Mouse (Mus musculus) cerebellum, postnatal 36 days (tissue): Measurements from ENCODE around the gene Bdh2.
A peak's percentile ranks its signal among the peaks of the same experiment; 100 is the strongest.

ENCODE experiments used
- DNase-seq, 2 experiments: peaks; one replicate each; pipeline ENCODE4 v3.0.0; 2021 to 2022; ENCODE audit warnings: mixed read lengths in 2 of 2

Bdh2 gene

DNA sequence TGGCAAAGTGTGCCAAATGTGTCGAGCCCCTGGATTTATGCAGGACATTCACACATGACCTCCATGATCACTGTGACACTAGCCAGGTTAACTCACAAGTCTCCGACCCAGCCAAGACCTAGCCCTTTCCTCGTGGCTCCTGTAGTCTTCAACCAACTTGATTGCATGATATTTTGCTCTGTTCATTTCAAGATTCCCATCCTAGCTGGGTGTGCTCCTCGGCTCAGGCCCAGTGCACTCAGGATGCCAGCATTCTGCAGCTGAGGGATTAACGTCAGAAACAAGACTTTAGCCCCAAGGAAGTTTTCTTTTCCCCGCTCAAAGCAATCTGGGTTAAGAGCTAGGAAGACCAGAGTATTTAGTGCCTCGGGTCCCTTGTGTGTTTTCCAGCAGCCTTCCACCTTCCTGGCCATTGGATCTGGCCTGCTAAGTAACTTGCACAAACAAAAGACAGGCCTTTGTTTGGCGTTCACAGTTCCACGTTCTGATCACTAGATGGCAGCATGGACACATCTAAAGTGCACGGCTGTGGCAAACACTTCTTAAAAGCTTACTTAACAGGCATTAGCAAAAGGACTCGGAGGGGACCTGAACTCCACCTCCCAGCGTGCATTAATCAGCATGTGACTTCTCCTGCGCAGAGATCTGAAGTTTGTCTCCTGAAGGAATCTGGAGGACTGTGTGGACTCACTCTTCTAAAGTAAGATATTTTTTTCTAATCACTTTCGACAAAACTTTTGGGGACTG is at the start of gene Bdh2:
Gene Bdh2 (plus strand): TSS at position 553 of the 747 bp plus-strand sequence.
- DNase-seq: peak; percentile 60 to 71

DNA sequence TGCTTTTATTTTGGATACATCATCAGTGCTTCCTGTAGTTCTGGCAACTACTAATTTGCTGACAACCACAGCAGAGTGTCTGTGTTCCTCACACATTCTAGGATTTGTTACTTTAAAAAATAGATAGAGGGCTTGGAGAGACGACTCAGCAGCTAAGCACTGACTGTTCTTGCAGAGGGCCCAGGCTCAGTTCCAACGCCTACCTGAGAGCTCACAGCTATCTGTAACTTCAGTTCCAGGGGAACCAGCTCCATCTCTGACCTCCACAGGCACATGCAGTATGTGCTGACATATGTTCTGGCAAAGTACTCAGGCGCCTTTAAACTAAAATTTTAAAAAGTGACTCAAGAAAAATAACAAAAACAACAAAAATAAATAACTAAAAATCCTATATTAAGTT is 49.0 kb upstream of the Bdh2 start:
- no peak for DNase-seq

GRCm38 (mm10) chr3:135232462-135232861 is 48.6 kb upstream of the Bdh2 start:
- DNase-seq: no peak

GRCm38 (mm10) chr3:135245733-135246132 is 35.3 kb upstream of the Bdh2 start:
- no peak for DNase-seq

DNA sequence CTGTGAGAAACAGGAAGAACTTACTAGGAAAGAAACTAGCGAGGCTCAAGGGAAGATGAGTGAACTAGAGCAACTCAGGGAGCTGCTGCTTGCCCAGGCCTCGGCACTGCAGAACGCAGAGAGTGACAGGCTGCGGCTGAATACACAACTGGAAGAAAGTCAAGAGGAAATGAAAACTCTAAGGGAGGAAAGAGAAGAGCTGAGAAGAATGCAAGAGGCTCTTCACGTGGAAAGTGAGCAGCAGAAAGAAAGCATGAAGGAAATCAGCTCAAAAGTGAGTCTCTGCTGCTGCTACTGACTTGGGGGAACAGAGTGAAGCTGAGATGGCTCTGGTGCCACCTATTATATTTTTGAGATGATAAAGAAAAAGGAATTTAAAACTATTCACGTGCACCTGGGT is 34.2 kb upstream of the Bdh2 start:
- DNase-seq: no peak

GRCm38 (mm10) chr3:135249104-135249503 is 31.9 kb upstream of the Bdh2 start:
- no peak for DNase-seq

GRCm38 (mm10) chr3:135251825-135252224 is 29.2 kb upstream of the Bdh2 start:
- DNase-seq: no peak

- no peak for DNase-seq
Observed at GRCm38 (mm10) chr3:135254784-135255183, 26.2 kb upstream of the Bdh2 start.

GRCm38 (mm10) chr3:135258919-135259318 is 22.1 kb upstream of the Bdh2 start:
- DNase-seq: no peak

GRCm38 (mm10) chr3:135260233-135260632 is 20.8 kb upstream of the Bdh2 start:
- no peak for DNase-seq

- no peak for DNase-seq
Observed at GRCm38 (mm10) chr3:135268616-135269015, 12.4 kb upstream of the Bdh2 start.

- no peak for DNase-seq
Observed at GRCm38 (mm10) chr3:135269391-135269990, 11.5 kb upstream of the Bdh2 start.

GRCm38 (mm10) chr3:135272627-135273026 is 8.4 kb upstream of the Bdh2 start:
- no peak for DNase-seq

DNA sequence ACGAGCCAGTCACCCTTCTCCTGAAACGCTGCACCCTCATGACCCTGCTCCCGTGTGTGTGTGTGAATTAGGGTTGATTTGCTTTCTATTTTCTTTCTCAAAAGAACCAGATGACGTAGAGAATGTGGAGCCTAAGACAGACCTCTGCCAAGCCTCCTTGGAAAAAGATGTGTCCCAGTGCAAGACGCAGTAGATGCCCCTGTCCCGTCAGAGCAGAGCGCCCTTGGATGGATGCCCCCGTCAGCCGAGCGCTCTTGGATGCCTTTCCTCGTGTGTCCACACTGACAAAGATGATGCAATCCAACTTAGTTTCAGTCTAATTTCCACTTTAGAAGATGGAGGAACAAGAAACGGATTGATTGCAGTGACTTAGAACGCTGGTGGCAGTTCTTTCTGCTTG is 8.0 kb upstream of the Bdh2 start:
- DNase-seq: no peak

GRCm38 (mm10) chr3:135280160-135280559 is 861 bp upstream of the Bdh2 start:
- no peak for DNase-seq

DNA sequence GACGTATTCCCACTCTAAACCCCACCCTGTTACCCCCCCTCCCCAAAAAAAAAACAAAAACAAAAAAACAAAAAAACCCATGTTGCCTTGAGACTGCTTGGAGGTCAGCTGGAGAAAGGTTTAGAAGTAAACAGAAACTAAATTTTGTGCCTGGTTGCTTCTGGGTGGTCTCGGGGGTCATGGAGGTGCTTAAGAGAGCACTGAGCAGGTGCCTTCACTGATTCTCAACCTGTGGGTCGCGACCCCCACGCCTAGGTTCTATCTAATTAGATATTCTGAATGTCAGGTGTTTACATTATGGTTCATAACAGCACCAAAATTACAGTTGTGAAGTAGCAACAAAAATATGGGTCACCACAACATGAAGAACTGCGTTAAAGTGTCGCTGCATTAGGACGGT is 680 bp downstream of the Bdh2 start:
- no peak for DNase-seq

GRCm38 (mm10) chr3:135285256-135285655 is 4.2 kb downstream of the Bdh2 start:
- no peak for DNase-seq

GRCm38 (mm10) chr3:135285807-135286206 is 4.8 kb downstream of the Bdh2 start:
- no peak for DNase-seq

- DNase-seq: no peak
Observed at GRCm38 (mm10) chr3:135288138-135288750, 7.2 kb downstream of the Bdh2 start.

DNA sequence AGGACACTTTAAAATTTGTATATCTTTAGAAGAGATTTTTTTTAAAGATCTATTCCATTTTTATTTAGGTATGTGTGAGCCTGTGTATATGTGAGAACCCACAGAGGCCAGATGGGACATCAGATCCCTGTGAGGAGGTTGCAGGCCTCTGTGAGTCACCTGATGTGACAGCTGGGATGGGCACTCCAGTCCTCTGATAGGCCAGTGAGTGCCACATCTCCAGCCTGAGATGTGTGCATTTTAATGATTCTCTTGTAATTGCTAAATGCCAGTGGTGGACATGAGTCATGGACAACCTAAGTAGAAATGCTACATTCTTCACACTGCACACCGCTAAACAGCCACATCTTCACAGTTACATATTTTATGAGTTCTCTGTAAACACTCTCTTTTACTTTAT is 8.1 kb downstream of the Bdh2 start:
- DNase-seq: no peak

DNA sequence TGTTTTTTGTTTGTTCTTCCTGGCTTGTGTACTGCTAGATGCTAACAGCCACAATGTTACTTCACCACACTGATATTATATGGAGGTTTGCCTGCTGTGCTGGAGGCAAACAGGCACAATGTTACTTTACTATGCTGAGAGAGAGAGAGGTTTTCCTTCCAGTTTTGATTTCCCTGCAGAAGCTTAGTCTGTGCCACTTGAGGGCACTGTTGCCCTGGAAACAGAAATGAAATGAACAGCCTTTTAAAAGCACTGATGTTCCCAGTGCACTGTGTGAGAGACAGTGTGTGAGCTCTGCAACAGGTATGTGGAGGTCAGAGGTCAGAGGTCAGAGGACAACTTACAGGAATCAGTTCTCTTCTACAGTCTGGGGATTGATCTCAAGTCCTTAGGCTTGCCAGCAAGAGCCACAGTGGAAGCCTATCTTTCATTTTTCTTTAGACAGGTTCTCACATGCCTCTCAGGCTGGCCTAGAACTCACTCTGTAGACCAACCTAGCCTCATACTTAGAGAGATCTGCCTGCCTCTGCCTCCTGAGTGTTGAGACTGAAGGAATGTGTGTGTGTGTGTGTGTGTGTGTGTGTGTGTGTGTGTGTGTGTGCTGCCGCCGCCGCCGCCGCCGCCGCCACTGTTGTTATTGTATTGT is 9.4 kb downstream of the Bdh2 start:
- peak; percentile 21 to 44 for DNase-seq

- no peak for DNase-seq
Observed at GRCm38 (mm10) chr3:135293703-135294102, 12.7 kb downstream of the Bdh2 start.

GRCm38 (mm10) chr3:135295559-135295958 is 14.5 kb downstream of the Bdh2 start:
- no peak for DNase-seq

DNA sequence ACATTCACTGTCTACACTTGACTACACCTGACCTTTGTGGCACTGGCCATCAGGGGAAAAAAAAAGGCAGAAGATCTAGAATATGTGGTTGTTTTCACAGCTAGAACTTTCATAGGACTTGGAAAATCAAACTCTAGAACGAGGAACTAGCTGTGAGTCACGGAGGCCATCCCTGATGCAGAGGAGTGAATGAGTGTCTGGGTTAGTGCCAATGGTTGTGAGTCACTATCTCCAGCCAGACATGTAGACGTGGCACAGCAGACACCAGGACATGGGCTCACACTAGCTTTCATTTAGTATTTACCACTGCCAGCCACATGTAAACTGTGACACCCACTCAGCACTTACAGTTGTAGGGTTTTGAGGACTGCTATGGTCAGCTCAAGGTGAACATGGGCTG is 17.5 kb downstream of the Bdh2 start:
- DNase-seq: no peak
